Mouse (Mus musculus): ENCODE data around the gene Bckdhb. TPM values are rescaled to one million over a fixed set of nuclear protein-coding genes. Genes with fewer than 3 reads are reported as not detected.
A peak's percentile ranks its signal among the peaks of the same experiment; 100 is the strongest.

Gene Bckdhb
- total and polyA plus RNA-seq, 3 experiments = 10.6 to 20.3 (median 12.0) TPM

GRCm38 (mm10) chr9:83956632-83957314, 31.8 kb downstream of the Bckdhb start:
- in situ Hi-C loops (cut with MboI; ENCODE audit: low pct_ligation_motif_present, low pct_unique_long_range_greater_than_20kb, low sequenced_read_pairs) (loop anchor here (25.0 kb wide), 1 partner anchor 1381 kb away; the partner anchor contains the start of gene Tent5a), dilution Hi-C loops (cut with MboI; ENCODE audit: extremely low pct_ligation_motif_present, extremely low pct_unique_long_range_greater_than_20kb, low sequenced_read_pairs) (no loop called here)
- peak; percentile 77 for DNase-seq (ENCODE audit: extremely low read depth)
- H3K4me3 ChIP-seq (replicated peaks in 1 of 3; ENCODE audit: low read depth in 2 of 3, low read length in 2 of 3, poor library complexity in 1 of 3) = no peak overlapping the region
- H3K36me3 ChIP-seq (replicated peaks in 1 of 2; ENCODE audit: control insufficient read depth in 1 of 2, insufficient read depth in 1 of 2, low read length in 1 of 2) = peaks cover 8 to 29% of the 10 kb centered on the region in 2 experiments
- H3K27me3 ChIP-seq (replicated peaks) = no peaks in the 10 kb centered on the region
- TF ChIP-seq MAZ (IDR thresholded peaks at IDR 0.05; ENCODE audit: low read depth, low read length) = no peak
- 0 out of 2 replicates have a peak, but pooled peaks have one; percentile 12 for TF ChIP-seq MAFK (IDR thresholded peaks at IDR 0.05; ENCODE audit: insufficient replicate concordance, low read length)
- TF ChIP-seq MAX (IDR thresholded peaks at IDR 0.05; ENCODE audit: low read length) = 0 out of 2 replicates have a peak, but pooled peaks have one; percentile 29
- TF ChIP-seq MEF2A (IDR thresholded peaks at IDR 0.05; ENCODE audit: borderline replicate concordance, low read depth, low read length) = 0 out of 2 replicates have a peak, but pooled peaks have one; percentile 35
- peak; percentile 77 to 85 for TF ChIP-seq CTCF (conservative IDR thresholded peaks at IDR 0.05 in 1 of 2, IDR thresholded peaks at IDR 0.05 in 1 of 2; ENCODE audit: low read depth in 2 of 2, low read length in 2 of 2)
- peak; percentile 87 for TF ChIP-seq RAD21 (IDR thresholded peaks at IDR 0.05; ENCODE audit: low read depth, low read length)
- TF ChIP-seq CHD1 (IDR thresholded peaks at IDR 0.05; ENCODE audit: low read depth, low read length) = no peak
- TF ChIP-seq IRF4 (IDR thresholded peaks at IDR 0.05; ENCODE audit: low read depth, low read length) = peak; percentile 41
- TF ChIP-seq CHD2 (IDR thresholded peaks at IDR 0.05; ENCODE audit: low read length) = no peak
- peak; percentile 79 for TF ChIP-seq ZNF384 (IDR thresholded peaks at IDR 0.05; ENCODE audit: low read depth, low read length)
- peak; percentile 68 for TF ChIP-seq ELF1 (IDR thresholded peaks at IDR 0.05; ENCODE audit: low read depth, low read length)
- peak; percentile 62 for TF ChIP-seq SMC3 (IDR thresholded peaks at IDR 0.05; ENCODE audit: low read depth, low read length)
- peak; percentile 49; the same call in 1 of the 2 replicates for TF ChIP-seq SIN3A (IDR thresholded peaks at IDR 0.05; ENCODE audit: low read length)
- peaks cover 0 to 4% of the 10 kb centered on the region in 2 experiments; a peak in 1 of 4 replicates for H3K4me1 ChIP-seq (ENCODE audit: control insufficient read depth in 1 of 2, insufficient read depth in 2 of 2)
- H3K79me2 ChIP-seq (replicated peaks; ENCODE audit: control insufficient read depth, extremely low read depth, insufficient read depth, poor library complexity, severe bottlenecking) = no peaks in the 10 kb centered on the region
- no peak overlapping the region for H3K9ac ChIP-seq (ENCODE audit: insufficient read depth, low read depth)
- H3K4me2 ChIP-seq (ENCODE audit: insufficient read depth, low read depth, poor library complexity, severe bottlenecking) = no peak overlapping the region
- H3K9me3 ChIP-seq (replicated peaks; ENCODE audit: low read length) = no peaks in the 10 kb centered on the region
- H3K27ac ChIP-seq (ENCODE audit: insufficient read depth, low read depth) = no peak overlapping the region

DNA sequence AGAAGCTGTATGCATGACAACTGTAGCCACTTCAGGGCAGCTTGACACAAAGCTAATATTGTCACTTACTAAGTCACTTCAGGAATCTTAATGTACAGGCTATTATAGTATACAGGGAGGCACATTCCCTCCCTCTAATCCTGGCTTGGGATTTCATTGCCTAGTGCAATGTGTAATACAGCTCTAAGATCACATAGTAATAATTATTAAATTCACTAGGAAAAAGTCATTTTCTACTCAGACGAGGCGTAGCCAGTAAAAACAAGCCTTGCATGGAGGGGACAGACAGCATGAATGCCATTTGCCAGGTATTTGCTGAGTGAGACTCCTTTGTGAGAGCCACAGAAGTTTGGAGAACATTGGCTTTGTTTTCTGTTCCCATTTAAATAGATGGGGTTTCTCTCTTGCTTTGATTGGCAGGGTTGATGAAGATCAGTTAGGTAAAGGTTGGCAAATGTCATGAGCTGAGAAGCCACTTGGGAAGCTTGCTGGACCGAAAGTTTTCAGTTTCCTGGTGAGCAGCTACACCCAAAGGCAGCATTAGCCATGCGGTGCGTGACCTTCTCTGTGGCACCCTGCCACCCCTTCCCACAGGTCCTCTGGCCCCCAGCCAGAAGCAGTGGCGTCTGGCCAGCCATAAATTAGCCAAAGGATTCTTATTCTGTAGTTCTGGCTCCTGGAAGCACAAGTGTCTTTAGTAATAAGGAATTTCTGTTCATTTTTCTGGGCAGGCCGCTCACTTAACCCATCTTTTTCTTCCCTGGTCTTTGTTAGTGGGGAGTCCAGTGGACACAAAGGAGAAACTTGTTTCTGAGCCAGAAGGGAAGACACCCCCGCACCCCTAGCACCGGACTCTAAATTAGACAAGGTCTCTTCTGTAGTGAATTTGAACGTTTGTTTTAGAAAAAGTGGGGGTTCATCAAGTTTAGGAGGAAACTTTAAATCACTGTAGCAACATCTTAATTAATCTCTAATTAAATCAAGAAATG, 37.4 kb downstream of the Bckdhb start:
- no peak for DNase-seq (ENCODE audit: extremely low read depth)
- dilution Hi-C loops (cut with MboI; ENCODE audit: extremely low pct_ligation_motif_present, extremely low pct_unique_long_range_greater_than_20kb, low sequenced_read_pairs) = no loop called here
- in situ Hi-C loops (cut with MboI; ENCODE audit: low pct_ligation_motif_present, low pct_unique_long_range_greater_than_20kb, low sequenced_read_pairs) = loop anchor here (25.0 kb wide), 1 partner anchor 1375 kb away; the partner anchor contains the start of gene Tent5a
- Histone ChIP-seq H3K9me3 (replicated peaks; ENCODE audit: low read length) (no peaks in the 10 kb centered on the region), H3K4me1 (ENCODE audit: control insufficient read depth in 1 of 2, insufficient read depth in 2 of 2) (peaks cover 0 to 11% of the 10 kb centered on the region in 2 experiments; a peak in 1 of 4 replicates), H3K9ac (ENCODE audit: insufficient read depth, low read depth) (no peak overlapping the region), H3K4me2 (ENCODE audit: insufficient read depth, low read depth, poor library complexity, severe bottlenecking) (no peak overlapping the region), H3K27ac (ENCODE audit: insufficient read depth, low read depth) (no peak overlapping the region), H3K4me3 (replicated peaks in 1 of 3; ENCODE audit: low read depth in 2 of 3, low read length in 2 of 3, poor library complexity in 1 of 3) (no peak overlapping the region), H3K27me3 (replicated peaks) (no peaks in the 10 kb centered on the region), H3K79me2 (replicated peaks; ENCODE audit: control insufficient read depth, extremely low read depth, insufficient read depth, poor library complexity, severe bottlenecking) (no peaks in the 10 kb centered on the region), H3K36me3 (replicated peaks in 1 of 2; ENCODE audit: control insufficient read depth in 1 of 2, insufficient read depth in 1 of 2, low read length in 1 of 2) (peaks cover 0 to 11% of the 10 kb centered on the region in 2 experiments)
- TF ChIP-seq EP300 (IDR thresholded peaks at IDR 0.05; ENCODE audit: low read length) (no peak), ZC3H11A (IDR thresholded peaks at IDR 0.05; ENCODE audit: low read depth, low read length) (no peak)
